Mouse (Mus musculus) embryonic facial prominence, embryonic 15.5 days (tissue): ENCODE data around the gene Ppm1j. TPM values are rescaled to one million over a fixed set of nuclear protein-coding genes. Genes with fewer than 3 reads are reported as not detected.

Experiments
- ATAC-seq: fragments of 200-750 bp; cut with Nextera tagmentation; 2 replicates; pipeline ENCODE4 v1.8.0; 2017; ENCODE audit warnings: low read depth, moderate TSS enrichment; ENCODE audit not compliant: insufficient number of reproducible peaks, low FRiP score, low TSS enrichment
- H3K27ac ChIP-seq: fragments of 300-500 bp; sonication (generic); replicated peaks from 2 replicates; pipeline ENCODE4 v1.5.1; 2015; ENCODE audit warnings: mild to moderate bottlenecking, inconsistent platforms
- H3K27me3 ChIP-seq: fragments of 300-500 bp; sonication (generic); 2 replicates; pipeline ENCODE4 v1.6.1; 2015; ENCODE audit warnings: inconsistent platforms
- H3K36me3 ChIP-seq: fragments of 300-500 bp; sonication (generic); 2 replicates; pipeline ENCODE4 v1.6.1; 2015; ENCODE audit warnings: mild to moderate bottlenecking, inconsistent platforms
- H3K4me1 ChIP-seq: fragments of 300-500 bp; sonication (generic); 2 replicates; pipeline ENCODE4 v1.6.1; 2015; ENCODE audit warnings: inconsistent platforms
- H3K4me2 ChIP-seq: fragments of 300-500 bp; sonication (generic); replicated peaks from 2 replicates; pipeline ENCODE4 v1.6.1; 2015; ENCODE audit warnings: mild to moderate bottlenecking, inconsistent platforms
- H3K4me3 ChIP-seq: fragments of 300-500 bp; sonication (generic); replicated peaks from 2 replicates; pipeline ENCODE4 v1.5.1; 2015; ENCODE audit warnings: mild to moderate bottlenecking, inconsistent platforms
- H3K9ac ChIP-seq: fragments of 300-500 bp; sonication (generic); 2 replicates; pipeline ENCODE4 v1.6.1; 2015; ENCODE audit warnings: inconsistent platforms
- H3K9me3 ChIP-seq: fragments of 300-500 bp; sonication (generic); replicated peaks from 2 replicates; pipeline ENCODE4 v1.6.1; 2016; ENCODE audit warnings: inconsistent platforms
- WGBS: fragments of 180-500 bp; shearing (Covaris S2); methylation state at CpG from one replicate; pipeline ENCODE4 v1.1.7; 2015; 5-methylcytosine and 5-hydroxymethylcytosine counted together
- polyA plus RNA-seq: library from polyadenylated mRNA; unstranded; fragments of >200 nt; fragmentation: Nextera tagmentation; extraction: Ambion mirVana; gene quantifications from 2 replicates; pipeline ENCODE4 v1.2.1, GENCODE M21; 2015

Ppm1j gene
- polyA plus RNA-seq, 1 experiment from 2014 or later: 4.7 TPM

GRCm38 (mm10) chr3:104767141-104767540 is 13.7 kb upstream of the Ppm1j start:
- Histone ChIP-seq H3K27me3 (no peaks in the 10 kb centered on the region), H3K4me3 (no peak overlapping the region), H3K27ac (no peak overlapping the region), H3K4me2 (no peak overlapping the region), H3K36me3 (no peaks in the 10 kb centered on the region), H3K4me1 (peaks cover 5% of the 10 kb centered on the region), H3K9ac (no peak overlapping the region), H3K9me3 (no peaks in the 10 kb centered on the region)
- WGBS: 55% methylated on average over 2 of the region's 2 CpGs
- no peak for ATAC-seq

DNA sequence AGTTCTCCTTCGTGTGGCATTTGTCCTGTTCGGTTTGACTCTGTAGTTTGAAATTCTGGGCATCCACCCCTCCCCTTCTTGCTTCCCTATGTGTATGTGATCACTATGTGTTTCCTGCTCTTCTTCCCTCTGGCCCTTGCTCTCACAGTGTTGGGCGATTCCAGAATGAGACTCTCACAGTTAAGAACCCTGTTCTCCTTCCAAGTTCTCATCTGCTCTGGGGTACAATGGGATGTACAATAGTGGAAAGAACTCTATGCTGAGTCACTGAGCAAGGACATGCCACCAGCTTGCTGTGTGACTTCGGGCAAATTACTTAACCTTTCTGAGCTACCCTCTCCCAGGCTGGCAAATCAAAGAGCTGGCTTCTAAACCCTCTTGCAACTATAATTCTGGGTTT is 13.1 kb upstream of the Ppm1j start:
- Histone ChIP-seq H3K4me2 (no peak overlapping the region), H3K9ac (no peak overlapping the region), H3K4me3 (no peak overlapping the region), H3K36me3 (no peaks in the 10 kb centered on the region), H3K4me1 (peaks cover 5% of the 10 kb centered on the region), H3K27me3 (no peaks in the 10 kb centered on the region), H3K27ac (no peak overlapping the region), H3K9me3 (no peaks in the 10 kb centered on the region)
- 74% methylated on average over 4 of the region's 4 CpGs for WGBS
- no peak for ATAC-seq

GRCm38 (mm10) chr3:104769135-104769534 is 11.7 kb upstream of the Ppm1j start:
- H3K9ac ChIP-seq: no peak overlapping the region
- no peak for ATAC-seq
- peaks cover 5% of the 10 kb centered on the region for H3K4me1 ChIP-seq
- H3K27ac ChIP-seq: no peak overlapping the region
- H3K4me2 ChIP-seq: no peak overlapping the region
- H3K4me3 ChIP-seq: no peak overlapping the region
- 48% methylated on average over 3 of the region's 3 CpGs for WGBS
- H3K36me3 ChIP-seq: no peaks in the 10 kb centered on the region
- H3K9me3 ChIP-seq: no peaks in the 10 kb centered on the region
- no peaks in the 10 kb centered on the region for H3K27me3 ChIP-seq

DNA sequence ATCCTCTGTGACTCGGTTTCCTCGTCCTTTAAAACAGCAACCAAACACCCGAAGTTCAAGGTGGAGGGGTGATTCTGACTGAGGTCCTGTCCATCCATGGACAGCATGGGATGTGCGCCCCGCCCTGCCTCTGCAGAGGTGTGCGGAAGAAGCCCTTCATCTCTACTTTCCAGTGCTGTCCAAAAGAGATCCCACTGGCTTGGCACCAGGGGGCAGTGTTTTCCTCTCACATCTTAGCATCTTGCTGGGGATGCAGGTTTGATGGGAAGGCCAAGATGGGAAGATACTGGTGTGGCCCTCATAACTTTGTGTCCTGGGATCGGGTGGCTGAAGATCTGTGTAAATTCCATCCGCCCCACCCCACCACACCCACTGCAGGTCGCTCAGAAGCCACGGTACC is 10.8 kb upstream of the Ppm1j start:
- H3K4me2 ChIP-seq: no peak overlapping the region
- ATAC-seq: no peak
- H3K9me3 ChIP-seq: no peaks in the 10 kb centered on the region
- peaks cover 5% of the 10 kb centered on the region for H3K4me1 ChIP-seq
- H3K9ac ChIP-seq: no peak overlapping the region
- WGBS: 61% methylated on average over 10 of the region's 10 CpGs
- H3K4me3 ChIP-seq: no peak overlapping the region
- H3K36me3 ChIP-seq: no peaks in the 10 kb centered on the region
- H3K27ac ChIP-seq: no peak overlapping the region
- H3K27me3 ChIP-seq: no peaks in the 10 kb centered on the region

- Histone ChIP-seq H3K27me3 (peaks cover 5% of the 10 kb centered on the region), H3K27ac (0 out of 2 replicates have a peak overlapping the region, but pooled peaks have one; percentile 23), H3K36me3 (no peaks in the 10 kb centered on the region), H3K9me3 (no peaks in the 10 kb centered on the region), H3K4me3 (no peak overlapping the region), H3K9ac (no peak overlapping the region), H3K4me2 (no peak overlapping the region), H3K4me1 (peaks cover 5% of the 10 kb centered on the region)
- WGBS: 32% methylated on average over 3 of the region's 3 CpGs
- peak; percentile 45; the same call in 1 of the 2 replicates for ATAC-seq
Measured at GRCm38 (mm10) chr3:104770918-104771317, 9.9 kb upstream of the Ppm1j start.

GRCm38 (mm10) chr3:104771460-104771859 is 9.4 kb upstream of the Ppm1j start:
- no peak for ATAC-seq

GRCm38 (mm10) chr3:104773301-104773700 is 7.6 kb upstream of the Ppm1j start:
- Histone ChIP-seq H3K4me3 (no peak overlapping the region), H3K9ac (no peak overlapping the region), H3K27me3 (peaks cover 25% of the 10 kb centered on the region), H3K4me2 (no peak overlapping the region), H3K4me1 (peaks cover 14% of the 10 kb centered on the region), H3K27ac (no peak overlapping the region), H3K9me3 (no peaks in the 10 kb centered on the region), H3K36me3 (no peaks in the 10 kb centered on the region)
- 84% methylated on average over 7 of the region's 7 CpGs for WGBS
- no peak for ATAC-seq

More at GRCm38 (mm10) chr3:104771460-104771859, 9.4 kb upstream of the Ppm1j start:
- H3K4me1 ChIP-seq: peaks cover 5% of the 10 kb centered on the region
- no peak overlapping the region for H3K9ac ChIP-seq
- H3K9me3 ChIP-seq: no peaks in the 10 kb centered on the region
- WGBS: 50% methylated on average over 6 of the region's 6 CpGs
- H3K27ac ChIP-seq: no peak overlapping the region
- H3K4me3 ChIP-seq: no peak overlapping the region
- no peaks in the 10 kb centered on the region for H3K36me3 ChIP-seq
- peaks cover 10% of the 10 kb centered on the region for H3K27me3 ChIP-seq
- no peak overlapping the region for H3K4me2 ChIP-seq

GRCm38 (mm10) chr3:104777342-104777741 is 3.5 kb upstream of the Ppm1j start:
- Histone ChIP-seq H3K9me3 (no peaks in the 10 kb centered on the region), H3K27ac (no peak overlapping the region), H3K9ac (peak overlapping the region; percentile 23; the same call in 1 of the 2 replicates), H3K27me3 (peaks cover 64% of the 10 kb centered on the region), H3K4me1 (peaks cover 29% of the 10 kb centered on the region), H3K4me2 (peak overlapping the region; percentile 61), H3K36me3 (no peaks in the 10 kb centered on the region), H3K4me3 (peak overlapping the region; percentile 36)
- 2% methylated on average over 20 of the region's 20 CpGs for WGBS
- ATAC-seq: no peak

DNA sequence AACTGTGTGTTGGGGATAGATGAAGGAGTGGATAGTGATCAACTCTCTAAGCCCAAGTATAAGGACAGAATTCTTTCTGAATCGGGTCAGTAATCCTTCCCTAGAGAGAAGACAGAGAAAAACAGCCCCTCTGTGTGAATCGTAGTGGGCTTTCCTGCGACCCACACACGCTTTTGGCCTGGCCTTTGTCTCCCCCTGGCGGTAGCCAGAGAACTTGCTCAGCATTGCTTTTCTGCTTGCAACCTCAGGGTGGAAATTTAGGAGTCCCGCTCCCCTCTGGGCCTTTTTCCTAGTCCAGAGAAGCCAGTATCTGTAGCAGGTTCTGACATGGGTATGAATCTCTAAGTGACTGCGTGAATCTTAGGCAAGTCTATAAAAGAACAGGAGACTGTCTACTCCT is 907 bp upstream of the Ppm1j start:
- Histone ChIP-seq H3K9me3 (no peaks in the 10 kb centered on the region), H3K4me3 (no peak overlapping the region)

DNA sequence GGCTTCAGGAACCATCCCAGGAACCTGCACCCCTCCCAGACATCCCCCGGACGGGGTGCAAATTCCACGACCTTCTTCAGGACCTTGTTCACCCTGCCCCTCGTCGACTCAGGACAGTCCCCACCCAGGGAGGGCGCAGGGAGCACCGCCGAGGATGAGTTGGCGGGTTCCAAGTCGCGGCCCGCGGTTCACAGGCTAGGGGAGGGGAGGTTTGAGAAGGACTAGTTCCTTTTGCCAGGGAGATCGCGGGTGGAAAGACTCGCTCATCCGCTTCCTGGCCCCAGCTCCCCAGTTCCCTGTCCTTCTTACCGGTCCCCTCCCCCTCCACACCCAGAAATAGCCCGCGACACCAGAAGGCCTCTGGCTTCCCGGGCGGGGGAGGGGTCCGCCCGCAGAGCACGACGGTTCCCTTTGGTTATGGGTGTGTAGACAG is 631 bp downstream of the Ppm1j start, which contains the start of gene Fam19a3:
Gene Fam19a3 (minus strand): TSS at position 370 of the 433 bp plus-strand sequence.
- H3K36me3 ChIP-seq: no peaks in the 10 kb centered on the region
- no peak within 1 kb of the TSS for H3K27ac ChIP-seq
- under 1% methylated on average over 26 of the region's 26 CpGs for WGBS
- no peaks in the 10 kb centered on the region for H3K9me3 ChIP-seq
- no peak for ATAC-seq
- H3K4me1 ChIP-seq: peaks cover 29% of the 10 kb centered on the region
- H3K27me3 ChIP-seq: peaks cover 72% of the 10 kb centered on the region
- peak within 1 kb of the TSS; percentile 33; the same call in 1 of the 2 replicates for H3K9ac ChIP-seq
- H3K4me2 ChIP-seq: peak within 1 kb of the TSS; percentile 98
- peak within 1 kb of the TSS; percentile 54 for H3K4me3 ChIP-seq

More for the DNA sequence above, 907 bp upstream of the Ppm1j start:
- H3K9ac ChIP-seq: no peak overlapping the region
- no peak for ATAC-seq
- no peaks in the 10 kb centered on the region for H3K36me3 ChIP-seq
- no peak overlapping the region for H3K27ac ChIP-seq
- H3K27me3 ChIP-seq: peaks cover 82% of the 10 kb centered on the region
- 1% methylated on average over 7 of the region's 7 CpGs for WGBS
- peaks cover 29% of the 10 kb centered on the region for H3K4me1 ChIP-seq
- no peak overlapping the region for H3K4me2 ChIP-seq

- Histone ChIP-seq H3K9me3 (no peaks in the 10 kb centered on the region), H3K4me3 (peak overlapping the region; percentile 54), H3K27me3 (peaks cover 65% of the 10 kb centered on the region), H3K9ac (no peak overlapping the region), H3K36me3 (no peaks in the 10 kb centered on the region), H3K27ac (no peak overlapping the region), H3K4me2 (peak overlapping the region; percentile 98), H3K4me1 (peaks cover 25% of the 10 kb centered on the region)
- ATAC-seq: no peak
- 24% methylated on average over 12 of the region's 12 CpGs for WGBS
Measured at GRCm38 (mm10) chr3:104782061-104782681, 1.3 kb downstream of the Ppm1j start.
